Mouse (Mus musculus) 3T3-L1 (cell line): Measurements from ENCODE around the gene Vmn2r12.
"Not testable (repeated sequence)": the region's sequence is repeated elsewhere in the genome, so short reads cannot be mapped to it uniquely, and the experiment has no call there.

Experiments used
- DNase-seq: peaks from one replicate; pipeline ENCODE4 v3.0.0-alpha.2; 2015; ENCODE audit warnings: low read depth, low spot score

The Vmn2r12 gene

GRCm38 (mm10) chr5:109097850-109098249 lies at the start of gene Vmn2r12:
TSS of gene Vmn2r12 (minus strand) at chr5:109097950.
- DNase-seq = not testable (repeated sequence)

GRCm38 (mm10) chr5:109139546-109139945 lies 41.8 kb upstream of the Vmn2r12 start:
- DNase-seq = no peak

GRCm38 (mm10) chr5:109136731-109137130 lies 39.0 kb upstream of the Vmn2r12 start:
- peak; percentile 93 for DNase-seq

- DNase-seq = not testable (repeated sequence)
These were observed 1.3 kb downstream of the Vmn2r12 start for GRCm38 (mm10) chr5:109096482-109096881.

- DNase-seq = peak; percentile 72
These were observed 25.7 kb downstream of the Vmn2r12 start for GRCm38 (mm10) chr5:109072016-109072415.

- DNase-seq = not testable (repeated sequence)
These were observed 38.3 kb downstream of the Vmn2r12 start, which contains the start of gene Vmn2r11 for GRCm38 (mm10) chr5:109059469-109059868. TSS of gene Vmn2r11 (minus strand) at chr5:109059569.

- DNase-seq = no peak
These were observed 42.5 kb downstream of the Vmn2r12 start for GRCm38 (mm10) chr5:109055286-109055685.
